Mouse (Mus musculus) limb, embryonic 15.5 days (tissue): ENCODE measurements at regions not wholly inside any gene's neighbourhood (a gene's known extent, or its start where the extent isn't known, plus 50 kb on each side); places are given as distances from the start of the nearest gene placed in this dataset.

Experiments used
- ATAC-seq: fragments of 200-750 bp; cut with Nextera tagmentation; 2 replicates; pipeline ENCODE4 v1.8.0; 2017; ENCODE audit warnings: low read depth, moderate TSS enrichment; ENCODE audit not compliant: insufficient number of reproducible peaks, low FRiP score, low TSS enrichment
- H3K27ac ChIP-seq: fragments of 300-500 bp; sonication (generic); 2 replicates; pipeline ENCODE4 v1.5.1; 2015; ENCODE audit warnings: moderate library complexity, mild to moderate bottlenecking, inconsistent platforms
- H3K27me3 ChIP-seq: fragments of 300-500 bp; sonication (generic); 2 replicates; pipeline ENCODE4 v1.6.1; 2015; ENCODE audit warnings: inconsistent platforms
- H3K36me3 ChIP-seq: fragments of 300-500 bp; sonication (generic); 2 replicates; pipeline ENCODE4 v1.6.1; 2015; ENCODE audit warnings: inconsistent platforms
- H3K4me1 ChIP-seq: fragments of 300-500 bp; sonication (generic); 2 replicates; pipeline ENCODE4 v1.6.1; 2015; ENCODE audit warnings: inconsistent platforms
- H3K4me2 ChIP-seq: fragments of 300-500 bp; sonication (generic); 2 replicates; pipeline ENCODE4 v1.6.1; 2015; ENCODE audit warnings: mild to moderate bottlenecking, inconsistent platforms
- H3K4me3 ChIP-seq: fragments of 300-500 bp; sonication (generic); 2 replicates; pipeline ENCODE4 v1.5.1; 2015; ENCODE audit warnings: mild to moderate bottlenecking, inconsistent platforms
- H3K9ac ChIP-seq: fragments of 300-500 bp; sonication (generic); 2 replicates; pipeline ENCODE4 v1.6.1; 2015; ENCODE audit warnings: inconsistent platforms
- H3K9me3 ChIP-seq: fragments of 300-500 bp; sonication (generic); 2 replicates; pipeline ENCODE4 v1.6.1; 2016; ENCODE audit warnings: inconsistent platforms
- WGBS: fragments of 180-500 bp; shearing (Covaris S2); methylation state at CpG from one replicate; pipeline ENCODE4 v1.1.7; 2015; 5-methylcytosine and 5-hydroxymethylcytosine counted together

- Histone ChIP-seq H3K4me3 (no peak overlapping the region), H3K4me1 (peaks cover 5% of the 10 kb centered on the region; the same call in 1 of the 2 replicates), H3K9me3 (no peaks in the 10 kb centered on the region), H3K27ac (no peak overlapping the region), H3K36me3 (no peaks in the 10 kb centered on the region), H3K4me2 (no peak overlapping the region), H3K27me3 (no peaks in the 10 kb centered on the region), H3K9ac (no peak overlapping the region)
- WGBS: 12% methylated on average over 10 of the region's 10 CpGs
- ATAC-seq: peak; percentile 77; the same call in 1 of the 2 replicates
These were observed 57.3 kb upstream of the Prep start for GRCm38 (mm10) chr10:45009676-45010075.

GRCm38 (mm10) chr10:45009235-45009634 is 57.8 kb upstream of the Prep start:
- Histone ChIP-seq H3K9ac (no peak overlapping the region), H3K4me2 (no peak overlapping the region), H3K27ac (no peak overlapping the region), H3K4me1 (peaks cover 6% of the 10 kb centered on the region), H3K36me3 (no peaks in the 10 kb centered on the region), H3K4me3 (no peak overlapping the region), H3K9me3 (no peaks in the 10 kb centered on the region), H3K27me3 (no peaks in the 10 kb centered on the region)
- WGBS: 31% methylated on average over 1 of the region's 1 CpGs
- no peak for ATAC-seq

GRCm38 (mm10) chr10:45004037-45004653 is 62.9 kb upstream of the Prep start:
- no peak overlapping the region for H3K9ac ChIP-seq
- H3K9me3 ChIP-seq: no peaks in the 10 kb centered on the region
- H3K4me3 ChIP-seq: no peak overlapping the region
- no peaks in the 10 kb centered on the region for H3K27me3 ChIP-seq
- no peak overlapping the region for H3K27ac ChIP-seq
- H3K36me3 ChIP-seq: no peaks in the 10 kb centered on the region
- H3K4me2 ChIP-seq: no peak overlapping the region
- WGBS: 40% methylated on average over 9 of the region's 9 CpGs
- H3K4me1 ChIP-seq: peaks cover 22% of the 10 kb centered on the region
- ATAC-seq: no peak

- Histone ChIP-seq H3K27me3 (no peaks in the 10 kb centered on the region), H3K9me3 (no peaks in the 10 kb centered on the region), H3K36me3 (no peaks in the 10 kb centered on the region), H3K4me3 (no peak overlapping the region), H3K4me2 (peak overlapping the region; percentile 23; the same call in 1 of the 2 replicates), H3K9ac (no peak overlapping the region), H3K4me1 (peaks cover 21% of the 10 kb centered on the region), H3K27ac (no peak overlapping the region)
- no peak for ATAC-seq
- 24% methylated on average over 2 of the region's 2 CpGs for WGBS
These were observed 63.7 kb upstream of the Prep start for GRCm38 (mm10) chr10:45003344-45003681.

- Histone ChIP-seq H3K27ac (no peak overlapping the region), H3K4me2 (peak overlapping the region; percentile 23; the same call in 1 of the 2 replicates), H3K4me3 (no peak overlapping the region), H3K4me1 (peaks cover 24% of the 10 kb centered on the region), H3K27me3 (no peaks in the 10 kb centered on the region), H3K9ac (no peak overlapping the region), H3K36me3 (no peaks in the 10 kb centered on the region), H3K9me3 (no peaks in the 10 kb centered on the region)
- 32% methylated on average over 8 of the region's 8 CpGs for WGBS
- no peak for ATAC-seq
These were observed 64.2 kb upstream of the Prep start for GRCm38 (mm10) chr10:45002637-45003343.

GRCm38 (mm10) chr10:45000873-45001859 is 65.8 kb upstream of the Prep start:
- Histone ChIP-seq H3K9ac (no peak overlapping the region), H3K27ac (no peak overlapping the region), H3K4me1 (peaks cover 29% of the 10 kb centered on the region), H3K4me2 (peak overlapping the region; percentile 41), H3K9me3 (no peaks in the 10 kb centered on the region), H3K27me3 (no peaks in the 10 kb centered on the region), H3K4me3 (peak overlapping the region; percentile 25), H3K36me3 (no peaks in the 10 kb centered on the region)
- 45% methylated on average over 12 of the region's 12 CpGs for WGBS
- ATAC-seq: no peak

GRCm38 (mm10) chr10:45000027-45000840 is 66.8 kb upstream of the Prep start:
- H3K27me3 ChIP-seq: no peaks in the 10 kb centered on the region; the same call in 1 of the 2 replicates
- WGBS: 37% methylated on average over 18 of the region's 18 CpGs
- no peaks in the 10 kb centered on the region for H3K36me3 ChIP-seq
- no peak overlapping the region for H3K27ac ChIP-seq
- H3K9me3 ChIP-seq: no peaks in the 10 kb centered on the region
- peak overlapping the region; percentile 41 for H3K4me2 ChIP-seq
- H3K4me3 ChIP-seq: peak overlapping the region; percentile 25
- H3K9ac ChIP-seq: no peak overlapping the region
- no peak for ATAC-seq
- H3K4me1 ChIP-seq: peaks cover 29% of the 10 kb centered on the region

GRCm38 (mm10) chr10:44997906-44998289 is 69.1 kb upstream of the Prep start:
- WGBS: 4% methylated on average over 4 of the region's 4 CpGs

GRCm38 (mm10) chr10:44997184-44997905 is 69.7 kb upstream of the Prep start:
- H3K9me3 ChIP-seq: no peaks in the 10 kb centered on the region
- H3K27me3 ChIP-seq: no peaks in the 10 kb centered on the region; the same call in 1 of the 2 replicates
- H3K4me2 ChIP-seq: peak overlapping the region; percentile 45
- ATAC-seq: peak; percentile 44; the same call in 1 of the 2 replicates
- 9% methylated on average over 14 of the region's 14 CpGs for WGBS
- no peak overlapping the region for H3K4me3 ChIP-seq
- H3K4me1 ChIP-seq: peaks cover 14% of the 10 kb centered on the region; the same call in 1 of the 2 replicates
- H3K9ac ChIP-seq: no peak overlapping the region
- peak overlapping the region; percentile 47; the same call in 1 of the 2 replicates for H3K27ac ChIP-seq
- H3K36me3 ChIP-seq: no peaks in the 10 kb centered on the region

More at GRCm38 (mm10) chr10:44997906-44998289, 69.1 kb upstream of the Prep start:
- no peak overlapping the region for H3K4me3 ChIP-seq
- ATAC-seq: peak; percentile 44; the same call in 1 of the 2 replicates
- H3K9me3 ChIP-seq: no peaks in the 10 kb centered on the region
- no peaks in the 10 kb centered on the region for H3K36me3 ChIP-seq
- no peaks in the 10 kb centered on the region; the same call in 1 of the 2 replicates for H3K27me3 ChIP-seq
- no peak overlapping the region for H3K27ac ChIP-seq
- H3K4me1 ChIP-seq: peaks cover 18% of the 10 kb centered on the region; the same call in 1 of the 2 replicates
- no peak overlapping the region for H3K9ac ChIP-seq
- H3K4me2 ChIP-seq: peak overlapping the region; percentile 45; the same call in 1 of the 2 replicates

GRCm38 (mm10) chr10:44995756-44996155 is 71.2 kb upstream of the Prep start:
- no peak for ATAC-seq

More at GRCm38 (mm10) chr10:44995756-44996155, 71.2 kb upstream of the Prep start:
- no peak overlapping the region for H3K4me3 ChIP-seq
- no peaks in the 10 kb centered on the region for H3K9me3 ChIP-seq
- H3K27ac ChIP-seq: no peak overlapping the region
- H3K4me2 ChIP-seq: no peak overlapping the region
- H3K9ac ChIP-seq: no peak overlapping the region
- H3K36me3 ChIP-seq: no peaks in the 10 kb centered on the region
- H3K27me3 ChIP-seq: no peaks in the 10 kb centered on the region; the same call in 1 of the 2 replicates
- H3K4me1 ChIP-seq: peaks cover 14% of the 10 kb centered on the region; the same call in 1 of the 2 replicates
- WGBS: 59% methylated on average over 6 of the region's 6 CpGs
